Mouse (Mus musculus): Measurements from ENCODE around the gene Nr3c2.

DNA sequence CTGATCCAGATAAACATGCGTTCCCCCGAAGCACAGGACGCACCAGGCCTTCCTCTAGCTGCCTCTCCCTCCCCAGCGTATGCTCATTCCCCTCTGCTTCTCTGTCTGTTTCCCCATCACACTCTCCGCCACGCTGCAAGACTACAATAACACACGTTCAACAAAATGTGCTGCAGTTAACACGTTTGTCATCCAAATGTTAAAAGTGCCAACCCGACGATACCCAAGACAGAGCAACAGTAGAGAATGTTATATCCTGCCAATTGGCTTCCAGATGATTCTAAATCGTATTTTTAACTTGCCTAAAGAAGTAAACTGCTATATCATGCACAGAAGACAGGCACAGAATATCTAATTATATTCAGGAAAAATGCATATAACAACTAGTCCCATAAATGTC, 395.4 kb downstream of the Nr3c2 start:
- no peak for TF ChIP-seq CTCF (IDR thresholded peaks at IDR 0.05; ENCODE audit: borderline replicate concordance, insufficient read depth, low read depth, low read length)
- no peak for TF ChIP-seq POLR2A (IDR thresholded peaks at IDR 0.05; ENCODE audit: borderline replicate concordance, insufficient read depth, low read length)

All from cerebellum, adult 2 months (tissue).